Mouse (Mus musculus): ENCODE data around the gene Gabre.

The Gabre gene

DNA sequence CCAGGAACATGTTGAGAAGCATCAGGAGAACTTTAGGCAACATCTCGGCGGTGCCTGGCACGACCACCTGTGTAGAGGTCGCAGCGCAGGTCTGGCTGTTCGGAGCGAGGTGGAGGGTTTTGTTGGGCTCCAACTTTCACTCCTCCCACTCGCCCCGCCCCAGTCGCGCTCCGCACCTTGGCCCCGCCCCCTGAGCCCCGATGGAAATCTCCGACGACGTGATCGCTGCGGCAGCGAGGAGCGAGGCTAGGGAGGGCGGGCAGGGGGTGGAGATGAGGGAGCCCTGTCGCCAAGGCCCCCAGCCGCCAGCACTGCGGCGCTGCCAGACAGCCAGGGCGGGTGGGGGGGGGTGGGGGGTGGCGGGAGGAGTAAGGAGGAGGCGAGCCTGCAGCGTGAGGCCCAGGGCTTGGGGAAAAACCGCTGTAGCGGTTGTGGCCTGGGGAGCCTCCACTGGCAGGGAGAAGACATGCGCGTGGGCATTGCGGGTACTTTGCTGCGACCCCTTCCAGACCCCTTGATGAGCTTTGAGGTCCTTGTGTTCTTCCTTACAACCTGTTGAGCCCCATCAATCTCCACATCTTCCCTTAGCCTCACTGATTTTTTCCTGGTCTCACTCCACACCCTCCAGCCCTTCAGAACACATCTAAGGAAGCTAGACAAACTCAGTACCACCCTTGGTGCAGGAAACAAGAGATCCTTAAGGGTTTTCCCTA, at the start of gene Gabre:
TSS of gene Gabre (minus strand) at position 145 of the 713 bp plus-strand sequence.
- DNase-seq = peak; percentile 48 to 56

DNA sequence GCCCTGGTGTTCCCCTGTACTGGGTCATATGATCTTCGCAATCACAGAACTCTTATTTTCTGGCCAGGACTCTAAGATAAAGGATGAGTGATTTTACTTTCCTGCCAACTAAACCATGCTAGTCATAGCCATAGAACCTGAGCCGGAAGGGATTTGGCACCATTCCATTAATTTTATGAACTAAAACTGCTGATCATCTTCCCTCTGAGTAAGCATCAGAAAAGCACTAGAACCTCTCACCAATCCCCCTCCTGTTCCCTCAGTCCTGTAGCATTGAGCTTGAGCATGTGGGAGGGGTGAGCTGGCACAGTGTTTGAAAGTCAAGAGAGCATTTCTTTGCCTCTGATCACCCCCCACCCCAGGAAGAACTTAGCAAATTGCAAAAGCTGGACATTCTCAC, 23.2 kb upstream of the Gabre start:
- DNase-seq = no peak

- no peak for DNase-seq
Measured at GRCm38 (mm10) chrX:72275372-72275663, 715 bp upstream of the Gabre start.

DNA sequence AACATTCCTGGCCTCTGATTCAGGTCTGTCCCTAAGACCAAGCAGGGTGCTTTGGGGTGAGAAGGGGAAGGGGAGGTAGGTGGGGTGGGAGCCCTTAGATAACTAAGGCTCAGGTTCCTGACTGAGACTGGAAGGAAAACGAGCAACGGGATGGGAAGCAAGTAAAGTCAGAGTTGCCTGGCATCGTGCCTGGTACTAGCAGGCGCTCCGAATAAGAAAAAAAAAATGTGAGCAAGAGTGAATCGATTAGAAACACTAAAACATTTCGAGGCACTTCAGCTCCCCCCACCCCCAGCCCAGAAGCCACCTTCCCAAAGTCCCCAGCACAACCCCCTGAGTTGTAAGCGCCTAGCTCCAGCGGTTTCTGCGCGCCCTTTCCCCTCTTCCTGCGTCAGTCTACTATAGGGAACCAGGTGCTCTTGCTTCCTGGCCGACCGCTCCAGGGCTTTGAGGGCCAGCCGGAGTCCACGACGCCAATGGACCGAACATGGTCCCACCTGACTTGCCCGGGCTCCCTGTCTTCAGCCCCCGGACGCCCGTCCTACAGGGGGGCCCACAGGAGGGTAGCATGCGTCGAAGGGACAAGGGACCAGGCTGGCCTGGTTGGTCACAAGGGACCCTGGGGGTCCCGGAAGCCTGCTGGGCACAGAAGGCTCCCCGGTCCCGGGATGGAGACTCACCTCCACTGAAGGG, 491 bp downstream of the Gabre start:
- DNase-seq = peak; percentile 1 to 34

DNA sequence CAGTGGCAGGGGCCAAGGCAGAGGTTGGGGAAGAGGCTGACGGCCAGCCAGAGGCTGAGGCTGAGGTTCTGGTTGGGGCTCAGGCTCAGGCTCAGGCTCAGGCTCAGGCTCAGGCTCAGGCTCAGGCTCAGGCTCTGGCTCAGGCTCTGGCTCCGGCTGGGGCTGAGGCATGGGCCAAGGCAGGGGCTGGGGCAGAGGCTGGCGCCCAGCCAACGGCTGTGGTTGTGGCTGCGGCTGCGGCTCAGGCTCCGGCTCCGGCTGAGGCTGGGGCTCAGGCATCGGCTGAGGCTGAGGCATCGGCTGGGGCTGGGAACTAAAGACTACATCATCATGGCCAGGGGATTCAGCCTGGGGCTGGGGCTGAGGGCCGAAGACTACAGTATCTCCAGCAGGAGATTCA, 4.0 kb downstream of the Gabre start:
- DNase-seq = peak in 1 of 2 experiments; percentile 30

GRCm38 (mm10) chrX:72221717-72222116, 52.9 kb downstream of the Gabre start, which contains the start of gene Magea4:
Gene Magea4, plus strand, starts transcription at chrX:72222017.
- no peak for DNase-seq
